21 mouse cellular contexts compared by ENCODE assay signal in genomic region chr13:3767086-3767485, GRCm38 (mm10). TPM values are rescaled to one million over a fixed set of nuclear protein-coding genes. Genes with fewer than 3 reads are reported as not detected.
DNase-seq lines count a peak whose midpoint lies in the region; TF ChIP-seq lines count a peak whose summit lies in the region.
"Had no signal": no experiment of that assay in that cellular context is flagged by ENCODE, and none has a peak within 500 bp of the region (broad histone marks: within the 10 kb centered on the region; RNA-seq: fewer than 3 reads in every experiment).

No protein-coding gene starts in this region.

- peak overlapping the region; percentile 29; the same call in 1 of the 2 replicates for H3K27ac ChIP-seq in left cerebral cortex, adult 2 months
- H3K27ac ChIP-seq: embryonic facial prominence, embryonic 10.5 days; forebrain, embryonic 13.5 days; heart, embryonic 10.5 days; hindbrain, embryonic 14.5 days had no signal

- intact Hi-C loops in left cerebral cortex, adult 2 months (cut with DNase I): no loop called here
- intact Hi-C loops in left cerebral cortex, postnatal 14 days (cut with DNase I): no loop called here

- no peak for DNase-seq in left cerebral cortex, adult 2 months (ENCODE audit: extremely low spot score in 1 of 2, low spot score in 2 of 2)
- no peak for DNase-seq in left cerebral cortex, postnatal 14 days (ENCODE audit: low spot score in 2 of 2)
- peak; percentile 22 for DNase-seq in lung, postnatal 10 days
- no peak for DNase-seq in lung, postnatal 4 days
- DNase-seq in NIH3T3 (ENCODE audit: low read depth): peak; percentile 34
- no peak for DNase-seq in adrenal gland, postnatal 25 days
- no peak for DNase-seq in spleen, postnatal 14 days (ENCODE audit: low spot score in 2 of 2)
- DNase-seq: adrenal gland, postnatal 10 days; B cell, adult 2 months; cerebellum, adult 2 months; cerebellum, postnatal 10 days; forebrain, postnatal 0 days; gastrocnemius, postnatal 36 days; heart, adult 18-20 months; heart, postnatal 10 days had no signal

- H3K4me3 ChIP-seq in left cerebral cortex, adult 2 months: no peak overlapping the region
- H3K4me3 ChIP-seq: embryonic facial prominence, embryonic 10.5 days; forebrain, embryonic 13.5 days; heart, embryonic 10.5 days had no signal

- TF ChIP-seq CTCF in left cerebral cortex, adult 2 months (IDR thresholded peaks at IDR 0.05): no peak

RNA-seq across cellular contexts. Expression of gene Calml3, which starts 37.0 kb away (rescaled TPM):
- total RNA-seq in left cerebral cortex, adult 2 months (2021): not detected
- not detected for total RNA-seq in left cerebral cortex, postnatal 14 days (2021)
- not detected in 2 replicates for total RNA-seq in adrenal gland, postnatal 25 days (2021)
- total RNA-seq: adrenal gland, postnatal 10 days; forebrain, postnatal 0 days; gastrocnemius, adult 8-10 months; gastrocnemius, postnatal 36 days; heart, adult 18-20 months; heart, postnatal 10 days; hematopoietic stem cell, adult 5-6 weeks had no signal

Comparison
In these comparisons a context has a peak if more than half of its experiments do, and no peak if none do; other contexts are left out.
1. DNase-seq: peak in lung, postnatal 10 days (single experiment) and NIH3T3 (single experiment); none in left cerebral cortex, adult 2 months (0 of 2), left cerebral cortex, postnatal 14 days (0 of 2), lung, postnatal 4 days (0 of 2), adrenal gland, postnatal 25 days (single experiment) and spleen, postnatal 14 days (0 of 2).